Mouse (Mus musculus): ENCODE results near the gene Cd164. TPM values are rescaled to one million over a fixed set of nuclear protein-coding genes. Genes with fewer than 3 reads are reported as not detected.
A peak's percentile ranks its signal among the peaks of the same experiment; 100 is the strongest.

Gene Cd164
- polyA plus RNA-seq, 1 experiment, result 5.0 TPM

GRCm38 (mm10) chr10:41477278-41478181 is 41.7 kb upstream of the Cd164 start:
- no peaks in the 10 kb centered on the region for H3K36me3 ChIP-seq (ENCODE audit: control insufficient read depth)
- H3K27me3 ChIP-seq (ENCODE audit: control insufficient read depth), result peaks cover 20% of the 10 kb centered on the region
- no peaks in the 10 kb centered on the region for H3K9me3 ChIP-seq (ENCODE audit: control insufficient read depth, low read length)
- peak overlapping the region; percentile 65 for H3K4me3 ChIP-seq (replicated peaks)
- TF ChIP-seq TAL1 (IDR thresholded peaks at IDR 0.05; ENCODE audit: low read length), result no peak
- TF ChIP-seq GATA1 (IDR thresholded peaks at IDR 0.05; ENCODE audit: low read length), result no peak
- H3K4me1 ChIP-seq (ENCODE audit: control insufficient read depth), result peaks cover 70% of the 10 kb centered on the region

- TF ChIP-seq TAL1 (IDR thresholded peaks at IDR 0.05; ENCODE audit: low read length), result no peak
- no peak for TF ChIP-seq GATA1 (IDR thresholded peaks at IDR 0.05; ENCODE audit: low read length)
- no peak overlapping the region for H3K4me3 ChIP-seq (replicated peaks)
- no peaks in the 10 kb centered on the region for H3K36me3 ChIP-seq (ENCODE audit: control insufficient read depth)
- peaks cover 20% of the 10 kb centered on the region for H3K27me3 ChIP-seq (ENCODE audit: control insufficient read depth)
- H3K4me1 ChIP-seq (ENCODE audit: control insufficient read depth), result peaks cover 50% of the 10 kb centered on the region
- H3K9me3 ChIP-seq (ENCODE audit: control insufficient read depth, low read length), result no peaks in the 10 kb centered on the region
Observed at GRCm38 (mm10) chr10:41479961-41480360, 39.3 kb upstream of the Cd164 start.

GRCm38 (mm10) chr10:41480938-41481880 is 38.0 kb upstream of the Cd164 start:
- TF ChIP-seq GATA1 (IDR thresholded peaks at IDR 0.05; ENCODE audit: low read length) (no peak), TAL1 (IDR thresholded peaks at IDR 0.05; ENCODE audit: low read length) (peak; percentile 11; the same call in 1 of the 3 replicates)
- H3K27me3 ChIP-seq (ENCODE audit: control insufficient read depth), result peaks cover 17% of the 10 kb centered on the region
- H3K4me1 ChIP-seq (ENCODE audit: control insufficient read depth), result peaks cover 38% of the 10 kb centered on the region
- no peak overlapping the region for H3K4me3 ChIP-seq (replicated peaks)
- peaks cover 4% of the 10 kb centered on the region; the same call in 1 of the 2 replicates for H3K36me3 ChIP-seq (ENCODE audit: control insufficient read depth)
- no peaks in the 10 kb centered on the region for H3K9me3 ChIP-seq (ENCODE audit: control insufficient read depth, low read length)

GRCm38 (mm10) chr10:41482446-41482845 is 36.8 kb upstream of the Cd164 start:
- peaks cover 26% of the 10 kb centered on the region for H3K4me1 ChIP-seq (ENCODE audit: control insufficient read depth)

GRCm38 (mm10) chr10:41485778-41486177 is 33.4 kb upstream of the Cd164 start:
- H3K27me3 ChIP-seq (ENCODE audit: control insufficient read depth), result peaks cover 25% of the 10 kb centered on the region
- no peaks in the 10 kb centered on the region for H3K9me3 ChIP-seq (ENCODE audit: control insufficient read depth, low read length)
- peaks cover 15% of the 10 kb centered on the region; the same call in 1 of the 2 replicates for H3K36me3 ChIP-seq (ENCODE audit: control insufficient read depth)
- peaks cover 32% of the 10 kb centered on the region for H3K4me1 ChIP-seq (ENCODE audit: control insufficient read depth)
- TF ChIP-seq GATA1 (IDR thresholded peaks at IDR 0.05; ENCODE audit: low read length), result no peak
- no peak for TF ChIP-seq TAL1 (IDR thresholded peaks at IDR 0.05; ENCODE audit: low read length)
- H3K4me3 ChIP-seq (replicated peaks), result no peak overlapping the region

More at GRCm38 (mm10) chr10:41482446-41482845, 36.8 kb upstream of the Cd164 start:
- Histone ChIP-seq H3K4me3 (replicated peaks) (no peak overlapping the region), H3K27me3 (ENCODE audit: control insufficient read depth) (peaks cover 5% of the 10 kb centered on the region), H3K36me3 (ENCODE audit: control insufficient read depth) (peaks cover 14% of the 10 kb centered on the region; the same call in 1 of the 2 replicates), H3K9me3 (ENCODE audit: control insufficient read depth, low read length) (no peaks in the 10 kb centered on the region)
- TF ChIP-seq TAL1 (IDR thresholded peaks at IDR 0.05; ENCODE audit: low read length) (no peak), GATA1 (IDR thresholded peaks at IDR 0.05; ENCODE audit: low read length) (no peak)

- Histone ChIP-seq H3K27me3 (ENCODE audit: control insufficient read depth) (peaks cover 33% of the 10 kb centered on the region), H3K36me3 (ENCODE audit: control insufficient read depth) (peaks cover 15% of the 10 kb centered on the region; the same call in 1 of the 2 replicates), H3K9me3 (ENCODE audit: control insufficient read depth, low read length) (no peaks in the 10 kb centered on the region), H3K4me3 (replicated peaks) (no peak overlapping the region), H3K4me1 (ENCODE audit: control insufficient read depth) (peaks cover 23% of the 10 kb centered on the region)
- TF ChIP-seq TAL1 (IDR thresholded peaks at IDR 0.05; ENCODE audit: low read length) (no peak), GATA1 (IDR thresholded peaks at IDR 0.05; ENCODE audit: low read length) (no peak)
Observed at GRCm38 (mm10) chr10:41486506-41487170, 32.6 kb upstream of the Cd164 start.

GRCm38 (mm10) chr10:41488877-41489276 is 30.3 kb upstream of the Cd164 start:
- Histone ChIP-seq H3K27me3 (ENCODE audit: control insufficient read depth) (peaks cover 39% of the 10 kb centered on the region), H3K36me3 (ENCODE audit: control insufficient read depth) (peaks cover 15% of the 10 kb centered on the region; the same call in 1 of the 2 replicates), H3K4me3 (replicated peaks) (peak overlapping the region; percentile 65), H3K9me3 (ENCODE audit: control insufficient read depth, low read length) (no peaks in the 10 kb centered on the region), H3K4me1 (ENCODE audit: control insufficient read depth) (peaks cover 20% of the 10 kb centered on the region)
- no peak for TF ChIP-seq GATA1 (IDR thresholded peaks at IDR 0.05; ENCODE audit: low read length)
- no peak for TF ChIP-seq TAL1 (IDR thresholded peaks at IDR 0.05; ENCODE audit: low read length)

- Histone ChIP-seq H3K4me3 (replicated peaks) (peak overlapping the region; percentile 65), H3K27me3 (ENCODE audit: control insufficient read depth) (peaks cover 39% of the 10 kb centered on the region)
Observed at GRCm38 (mm10) chr10:41489294-41489693, 29.9 kb upstream of the Cd164 start.

More at GRCm38 (mm10) chr10:41489294-41489693, 29.9 kb upstream of the Cd164 start:
- H3K4me1 ChIP-seq (ENCODE audit: control insufficient read depth), result peaks cover 20% of the 10 kb centered on the region
- TF ChIP-seq TAL1 (IDR thresholded peaks at IDR 0.05; ENCODE audit: low read length) (no peak), GATA1 (IDR thresholded peaks at IDR 0.05; ENCODE audit: low read length) (no peak)
- H3K36me3 ChIP-seq (ENCODE audit: control insufficient read depth), result peaks cover 15% of the 10 kb centered on the region; the same call in 1 of the 2 replicates
- H3K9me3 ChIP-seq (ENCODE audit: control insufficient read depth, low read length), result no peaks in the 10 kb centered on the region

Data from erythroblast, embryonic 14.5 days (primary cell).